Mouse (Mus musculus): ENCODE results near the gene Ick. TPM values are rescaled to one million over a fixed set of nuclear protein-coding genes. Genes with fewer than 3 reads are reported as not detected.
A peak's percentile ranks its signal among the peaks of the same experiment; 100 is the strongest.
"Not testable (repeated sequence)": the region's sequence is repeated elsewhere in the genome, so short reads cannot be mapped to it uniquely, and the experiment has no call there.

Gene Ick
- polyA plus RNA-seq, 1 experiment from 2014 or later, result 15.8 TPM

DNA sequence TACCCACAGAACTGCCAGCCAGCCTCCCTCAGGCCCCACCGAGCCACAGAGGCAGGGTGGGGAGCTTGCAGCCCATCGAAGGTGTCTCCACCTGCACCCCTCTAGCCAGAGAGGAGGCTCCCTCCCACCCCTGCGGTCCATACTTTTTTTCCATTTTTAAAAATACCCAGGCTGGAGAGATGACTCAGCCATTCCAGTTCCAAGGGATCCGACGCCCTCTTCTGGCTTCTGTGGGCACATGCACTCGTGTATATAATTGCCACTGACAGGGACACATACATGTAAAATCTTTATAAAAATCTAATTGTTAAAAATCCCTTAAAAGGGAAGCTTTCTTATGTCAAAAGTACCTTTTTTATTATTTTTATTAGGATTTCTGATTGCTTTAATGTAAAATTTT lies 59.9 kb downstream of the Ick start:
- Histone ChIP-seq H3K27ac (ENCODE audit: poor library complexity, severe bottlenecking) (no peak overlapping the region), H3K27me3 (replicated peaks) (no peaks in the 10 kb centered on the region), H3K9ac (no peak overlapping the region), H3K4me1 (replicated peaks) (peaks cover 17% of the 10 kb centered on the region), H3K4me2 (no peak overlapping the region), H3K36me3 (peaks cover 50% of the 10 kb centered on the region), H3K9me3 (replicated peaks) (no peaks in the 10 kb centered on the region), H3K4me3 (no peak overlapping the region)
- ATAC-seq (ENCODE audit: insufficient number of reproducible peaks, low FRiP score), result no peak
- WGBS, result 92% methylated on average over 6 of the region's 6 CpGs

DNA sequence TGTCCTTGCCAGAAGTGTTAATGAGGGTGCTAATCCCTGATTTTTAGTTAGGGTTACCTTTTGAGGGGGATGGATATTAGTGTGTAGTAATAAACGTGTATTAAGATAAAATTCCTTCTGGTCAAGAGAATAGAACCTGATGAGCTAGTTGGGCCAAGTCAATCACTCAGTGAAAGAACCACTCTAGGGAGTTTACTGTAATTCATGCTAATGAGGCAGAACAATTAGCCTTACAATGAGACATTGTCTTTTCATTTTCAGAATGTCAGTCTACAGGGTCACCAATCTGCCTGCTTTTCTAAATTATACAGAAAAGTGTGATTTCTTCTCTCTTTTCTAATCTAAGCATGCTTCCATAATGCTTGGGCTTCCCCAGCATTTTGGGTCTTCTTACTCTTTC lies 65.0 kb downstream of the Ick start:
- Histone ChIP-seq H3K4me1 (replicated peaks) (peaks cover 8% of the 10 kb centered on the region), H3K36me3 (peaks cover 12% of the 10 kb centered on the region), H3K9ac (no peak overlapping the region), H3K4me2 (no peak overlapping the region), H3K9me3 (replicated peaks) (no peaks in the 10 kb centered on the region), H3K4me3 (no peak overlapping the region), H3K27ac (ENCODE audit: poor library complexity, severe bottlenecking) (no peak overlapping the region), H3K27me3 (replicated peaks) (no peaks in the 10 kb centered on the region)
- no peak for ATAC-seq (ENCODE audit: insufficient number of reproducible peaks, low FRiP score)
- 59% methylated on average over 1 of the region's 1 CpGs for WGBS

DNA sequence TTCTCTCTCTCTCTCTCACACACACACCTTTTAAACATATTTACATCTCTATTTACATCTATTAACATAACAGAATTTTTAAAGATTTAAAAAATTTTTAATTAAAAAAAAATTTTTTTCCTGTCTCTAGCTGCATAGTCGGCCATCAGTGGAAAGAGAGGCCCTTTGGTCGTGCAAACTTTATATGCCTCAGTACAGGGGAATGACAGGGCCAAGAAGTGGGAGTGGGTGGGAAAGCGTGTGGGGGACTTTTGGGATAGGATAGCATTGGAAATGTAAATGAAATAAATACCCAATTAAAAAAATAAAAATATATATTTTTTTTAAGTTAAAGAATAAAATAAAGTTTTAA lies 65.9 kb downstream of the Ick start:
- WGBS, result 44% methylated on average over 3 of the region's 3 CpGs
- not testable (repeated sequence) for H3K27ac ChIP-seq (ENCODE audit: poor library complexity, severe bottlenecking); H3K4me1 ChIP-seq (replicated peaks); H3K9ac ChIP-seq; ATAC-seq (ENCODE audit: insufficient number of reproducible peaks, low FRiP score); H3K9me3 ChIP-seq (replicated peaks); H3K27me3 ChIP-seq (replicated peaks); H3K4me2 ChIP-seq; H3K4me3 ChIP-seq; H3K36me3 ChIP-seq

DNA sequence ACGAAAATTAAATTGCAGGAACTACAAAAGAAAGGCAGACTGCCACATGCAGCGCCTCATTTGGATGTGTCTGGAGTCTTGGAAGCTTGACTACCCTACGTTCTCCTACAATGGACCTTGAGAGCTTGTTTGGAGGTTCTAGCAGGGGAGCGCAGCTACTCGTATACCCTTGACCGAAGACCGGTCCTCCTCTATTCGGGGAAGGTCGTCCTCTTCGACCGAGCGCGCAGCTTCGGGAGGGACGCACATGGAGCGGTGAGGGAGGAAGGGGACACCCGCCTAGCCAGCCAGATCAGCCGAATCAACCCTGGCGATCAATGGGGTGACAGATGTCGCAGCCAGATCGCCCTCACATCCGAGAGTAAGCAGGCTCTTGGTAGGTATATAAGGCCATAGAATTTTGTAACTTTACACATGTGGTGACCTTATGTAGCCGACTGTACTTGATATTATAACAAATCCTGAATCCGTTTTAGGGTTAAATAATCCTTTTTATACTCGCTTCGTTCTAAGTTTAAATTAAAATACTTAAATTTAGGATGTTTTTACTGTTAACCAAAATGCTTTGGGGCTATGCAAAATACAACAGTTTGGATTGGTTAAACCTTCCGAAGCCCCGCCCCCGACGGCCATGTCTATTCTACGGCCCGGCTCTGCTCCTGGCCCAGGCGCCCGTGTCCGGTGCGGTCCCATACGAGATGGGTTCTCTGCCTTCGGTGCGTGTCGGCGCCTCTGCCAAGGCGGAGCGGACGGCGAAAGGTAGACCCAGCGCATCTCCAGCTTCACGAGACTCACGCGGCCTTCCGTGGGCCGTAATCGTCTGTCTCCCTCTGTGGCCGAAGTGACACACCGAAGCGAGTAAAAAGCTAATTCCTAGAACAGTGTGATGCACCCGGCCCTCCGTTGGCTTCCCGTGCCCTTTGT lies 66.5 kb downstream of the Ick start:
- Histone ChIP-seq H3K27me3 (replicated peaks) (no peaks in the 10 kb centered on the region), H3K4me1 (replicated peaks) (peaks cover 8% of the 10 kb centered on the region), H3K4me3 (peak overlapping the region; percentile 60), H3K36me3 (0 out of 2 replicates have a peak, but pooled peaks cover under 1% of the 10 kb centered on the region), H3K9ac (peak overlapping the region; percentile 74), H3K4me2 (peak overlapping the region; percentile 62), H3K9me3 (replicated peaks) (no peaks in the 10 kb centered on the region), H3K27ac (ENCODE audit: poor library complexity, severe bottlenecking) (peak overlapping the region; percentile 95)
- under 1% methylated on average over 54 of the region's 58 CpGs for WGBS
- peak; percentile 99 for ATAC-seq (ENCODE audit: insufficient number of reproducible peaks, low FRiP score)

DNA sequence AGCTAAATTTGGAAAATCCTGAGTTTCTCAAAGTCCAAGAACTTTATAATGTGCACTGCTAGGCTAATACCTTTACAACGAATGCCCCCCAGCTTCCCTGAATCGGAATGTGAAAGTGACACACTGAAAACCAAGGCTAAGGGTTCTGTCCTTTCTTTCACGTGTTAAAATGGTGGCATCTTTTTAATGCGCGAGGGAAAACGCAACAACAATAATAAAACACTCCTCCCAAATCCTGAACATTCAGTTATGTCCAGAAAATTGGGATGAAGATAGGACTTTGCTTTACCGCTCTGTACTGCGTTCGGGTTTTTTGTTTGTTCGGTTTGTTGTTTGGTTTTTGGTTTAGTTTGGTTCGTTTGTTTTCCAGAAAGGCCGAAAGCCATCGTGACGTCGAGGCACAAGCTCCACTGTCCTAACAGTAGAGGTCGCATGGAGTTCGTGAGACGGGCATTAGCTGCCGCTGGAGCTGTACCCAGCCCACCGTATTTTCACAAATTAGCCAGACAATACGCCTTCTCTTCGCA lies 67.3 kb downstream of the Ick start:
- Histone ChIP-seq H3K27me3 (replicated peaks) (no peaks in the 10 kb centered on the region), H3K27ac (ENCODE audit: poor library complexity, severe bottlenecking) (peak overlapping the region; percentile 95), H3K4me3 (peak overlapping the region; percentile 60), H3K9ac (peak overlapping the region; percentile 74), H3K4me2 (peak overlapping the region; percentile 62), H3K36me3 (no peaks in the 10 kb centered on the region), H3K4me1 (replicated peaks) (peaks cover 8% of the 10 kb centered on the region), H3K9me3 (replicated peaks) (no peaks in the 10 kb centered on the region)
- ATAC-seq (ENCODE audit: insufficient number of reproducible peaks, low FRiP score), result peak; percentile 75
- 1% methylated on average over 22 of the region's 22 CpGs for whole genome bisulfite sequencing

DNA sequence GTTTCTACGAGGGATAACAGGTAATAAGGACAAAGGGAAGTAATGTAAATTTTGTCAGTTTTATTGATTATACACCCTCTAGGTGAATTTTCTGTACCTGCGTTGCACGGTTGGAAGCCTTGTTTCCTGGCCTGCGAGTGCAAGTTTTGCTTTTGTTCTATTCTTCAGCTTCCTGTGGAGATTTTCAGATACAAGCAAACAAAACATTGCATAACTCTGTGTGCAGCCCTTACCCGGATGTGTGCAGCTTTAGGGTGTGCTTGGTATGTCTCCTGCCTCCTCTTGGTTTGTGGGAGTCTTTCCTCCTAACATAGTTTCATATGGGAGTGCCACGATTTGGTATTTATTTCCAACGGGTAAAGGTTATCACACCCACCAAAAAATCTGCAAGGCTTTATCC lies 67.8 kb downstream of the Ick start:
- Histone ChIP-seq H3K27ac (ENCODE audit: poor library complexity, severe bottlenecking) (0 out of 2 replicates have a peak overlapping the region, but pooled peaks have one; percentile 95), H3K27me3 (replicated peaks) (no peaks in the 10 kb centered on the region), H3K36me3 (no peaks in the 10 kb centered on the region), H3K9me3 (replicated peaks) (no peaks in the 10 kb centered on the region), H3K9ac (no peak overlapping the region), H3K4me3 (peak overlapping the region; percentile 60), H3K4me1 (replicated peaks) (peaks cover 8% of the 10 kb centered on the region), H3K4me2 (peak overlapping the region; percentile 62)
- ATAC-seq (ENCODE audit: insufficient number of reproducible peaks, low FRiP score), result no peak
- WGBS, result 47% methylated on average over 7 of the region's 7 CpGs

DNA sequence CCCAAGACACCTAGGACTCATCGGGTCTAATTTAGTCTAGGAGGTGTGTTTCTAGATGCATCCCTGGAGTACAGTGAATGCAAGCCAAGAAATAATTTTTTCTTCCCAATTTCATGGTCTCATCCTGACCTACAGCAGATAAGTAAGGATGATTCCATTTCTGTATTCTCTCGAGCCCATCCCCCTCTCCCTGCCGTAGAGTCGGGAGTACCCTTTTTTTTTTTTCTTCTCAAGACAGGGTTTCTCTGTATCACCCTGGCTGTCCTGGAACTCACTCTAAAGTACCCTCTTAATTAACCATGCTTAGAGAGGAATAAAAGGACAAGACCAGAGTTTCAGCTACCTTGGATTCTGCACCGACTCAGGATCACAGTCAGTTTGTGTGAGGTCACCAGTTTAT lies 69.2 kb downstream of the Ick start:
- Histone ChIP-seq H3K27ac (ENCODE audit: poor library complexity, severe bottlenecking) (no peak overlapping the region), H3K27me3 (replicated peaks) (no peaks in the 10 kb centered on the region), H3K4me1 (replicated peaks) (peaks cover 8% of the 10 kb centered on the region), H3K9me3 (replicated peaks) (no peaks in the 10 kb centered on the region), H3K9ac (no peak overlapping the region), H3K4me3 (no peak overlapping the region), H3K4me2 (no peak overlapping the region), H3K36me3 (no peaks in the 10 kb centered on the region)
- ATAC-seq (ENCODE audit: insufficient number of reproducible peaks, low FRiP score), result no peak
- WGBS, result 77% methylated on average over 5 of the region's 5 CpGs

DNA sequence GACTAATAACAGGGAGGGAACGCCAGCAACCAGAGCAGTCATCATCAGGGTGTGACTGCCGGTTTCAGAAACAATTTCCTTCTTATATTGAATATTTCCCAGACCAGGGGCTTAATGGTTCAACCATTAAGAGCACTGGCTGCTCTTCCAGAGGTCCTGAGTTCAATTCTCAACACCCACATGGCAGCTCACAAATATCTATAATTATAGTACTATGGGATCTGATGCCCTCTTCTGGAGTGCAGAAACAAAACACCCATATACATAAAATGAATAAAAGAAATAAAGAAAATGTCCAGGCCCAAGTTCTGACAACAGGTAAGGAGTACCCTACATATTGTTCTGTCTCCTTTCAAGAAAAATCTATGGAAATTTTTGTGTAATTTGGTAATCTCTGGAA lies 70.1 kb downstream of the Ick start:
- H3K27me3 ChIP-seq (replicated peaks), result no peaks in the 10 kb centered on the region
- no peak overlapping the region for H3K27ac ChIP-seq (ENCODE audit: poor library complexity, severe bottlenecking)
- 79% methylated on average over 2 of the region's 2 CpGs for WGBS
- H3K36me3 ChIP-seq, result no peaks in the 10 kb centered on the region
- H3K4me2 ChIP-seq, result no peak overlapping the region
- H3K9me3 ChIP-seq (replicated peaks), result no peaks in the 10 kb centered on the region
- no peak overlapping the region for H3K4me3 ChIP-seq
- H3K9ac ChIP-seq, result no peak overlapping the region
- ATAC-seq (ENCODE audit: insufficient number of reproducible peaks, low FRiP score), result no peak
- peaks cover 8% of the 10 kb centered on the region for H3K4me1 ChIP-seq (replicated peaks)

DNA sequence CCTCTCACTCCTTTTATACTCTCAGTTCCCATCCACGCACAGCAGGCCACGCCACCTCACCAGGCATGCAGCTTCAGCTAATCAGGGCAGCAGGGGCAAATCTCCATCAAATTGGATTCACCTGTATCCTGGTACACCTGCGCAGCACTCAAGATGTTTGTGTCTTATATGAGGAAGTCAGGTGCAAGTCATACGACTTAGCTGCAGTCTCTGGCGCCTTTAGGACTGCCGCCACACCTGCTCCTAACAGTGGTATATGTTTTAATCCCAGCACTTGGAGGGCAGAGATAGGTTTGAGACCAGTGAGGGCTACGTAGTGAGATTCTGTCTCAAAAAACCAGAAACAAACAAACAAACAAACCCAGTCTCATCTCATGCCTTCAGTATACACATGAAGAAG lies 73.5 kb downstream of the Ick start, which contains the start of gene Gsta4:
Gsta4 (plus strand) TSS at position 301 of the 400 bp plus-strand sequence.
- not testable (repeated sequence) for ATAC-seq (ENCODE audit: insufficient number of reproducible peaks, low FRiP score)
- WGBS, result 92% methylated on average over 5 of the region's 7 CpGs

DNA sequence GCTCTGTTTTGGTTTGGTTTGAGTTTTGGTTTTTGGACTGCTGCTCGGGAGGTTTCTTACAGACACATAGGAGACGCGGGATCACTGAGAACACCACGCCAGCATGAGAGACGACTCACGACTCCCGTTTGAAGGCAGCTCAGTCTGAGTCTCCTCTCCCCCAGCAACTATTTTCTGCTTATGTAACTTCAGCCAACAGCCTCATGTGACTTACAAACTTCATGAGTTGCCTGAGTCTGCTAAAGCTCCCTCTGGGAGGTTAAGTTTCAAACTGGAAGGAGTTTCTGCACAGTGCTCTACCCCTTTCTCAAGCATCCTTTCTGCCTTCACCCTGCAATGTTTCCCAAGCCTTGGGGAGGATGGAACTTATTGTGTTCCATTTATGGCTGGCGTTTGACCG lies 76.7 kb downstream of the Ick start:
- Histone ChIP-seq H3K9ac (no peak overlapping the region), H3K9me3 (replicated peaks) (no peaks in the 10 kb centered on the region), H3K4me1 (replicated peaks) (peaks cover 16% of the 10 kb centered on the region; the same call in 1 of the 2 replicates), H3K4me2 (no peak overlapping the region), H3K27me3 (replicated peaks) (no peaks in the 10 kb centered on the region), H3K27ac (ENCODE audit: poor library complexity, severe bottlenecking) (no peak overlapping the region), H3K36me3 (no peaks in the 10 kb centered on the region), H3K4me3 (no peak overlapping the region)
- no peak for ATAC-seq (ENCODE audit: insufficient number of reproducible peaks, low FRiP score)
- WGBS, result 82% methylated on average over 9 of the region's 9 CpGs

More for the DNA sequence above, 73.5 kb downstream of the Ick start, which contains the start of gene Gsta4:
- H3K27ac ChIP-seq (ENCODE audit: poor library complexity, severe bottlenecking); H3K4me2 ChIP-seq; H3K4me3 ChIP-seq; H3K36me3 ChIP-seq; H3K27me3 ChIP-seq (replicated peaks); H3K9me3 ChIP-seq (replicated peaks); H3K4me1 ChIP-seq (replicated peaks); H3K9ac ChIP-seq: not testable (repeated sequence)

DNA sequence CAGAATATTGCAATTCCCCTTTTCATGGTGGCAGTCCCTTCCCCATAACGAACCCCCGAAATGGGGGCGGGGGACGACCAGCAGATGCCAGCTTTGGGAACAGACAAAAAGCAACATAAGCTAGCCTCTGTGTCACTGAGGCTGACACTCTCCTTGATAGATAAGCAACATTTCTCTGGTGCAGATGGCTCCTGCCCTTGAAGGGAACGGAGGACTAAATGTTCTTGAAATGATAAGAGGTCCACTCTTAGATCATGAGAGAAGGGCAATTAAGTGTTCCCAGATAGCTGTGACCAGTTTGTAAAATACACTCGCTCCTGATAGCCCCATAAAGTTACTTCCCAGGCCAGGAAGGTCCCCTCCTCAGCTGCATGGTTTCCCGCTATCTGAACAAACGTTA lies 79.9 kb downstream of the Ick start:
- no peak for ATAC-seq (ENCODE audit: insufficient number of reproducible peaks, low FRiP score)
- WGBS, result 49% methylated on average over 8 of the region's 8 CpGs

More for the DNA sequence above, 79.9 kb downstream of the Ick start:
- no peaks in the 10 kb centered on the region for H3K36me3 ChIP-seq
- H3K9ac ChIP-seq, result no peak overlapping the region
- no peak overlapping the region for H3K4me3 ChIP-seq
- peaks cover 37% of the 10 kb centered on the region for H3K4me1 ChIP-seq (replicated peaks)
- no peaks in the 10 kb centered on the region for H3K27me3 ChIP-seq (replicated peaks)
- H3K27ac ChIP-seq (ENCODE audit: poor library complexity, severe bottlenecking), result no peak overlapping the region
- no peaks in the 10 kb centered on the region for H3K9me3 ChIP-seq (replicated peaks)
- no peak overlapping the region for H3K4me2 ChIP-seq

Measured in heart, embryonic 12.5 days (tissue).